Mouse (Mus musculus) kidney, postnatal 36 days (tissue): ENCODE measurements at regions not wholly inside any gene's neighbourhood (a gene's known extent, or its start where the extent isn't known, plus 50 kb on each side); places are given as distances from the start of the nearest gene placed in this dataset.

ENCODE experiments used
- DNase-seq, 2 experiments: peaks; one replicate each; pipeline ENCODE4 v3.0.0; 2021 to 2022; ENCODE audit warnings: mixed read lengths in 2 of 2

- no peak for DNase-seq
These were observed 219.8 kb downstream of the Setd4 start for GRCm38 (mm10) chr16:93384039-93384537.

GRCm38 (mm10) chr16:93382945-93383344, 220.9 kb downstream of the Setd4 start:
- no peak for DNase-seq

- no peak for DNase-seq
These were observed 222.9 kb downstream of the Setd4 start for GRCm38 (mm10) chr16:93380717-93381671.

GRCm38 (mm10) chr16:93380117-93380516, 223.7 kb downstream of the Setd4 start:
- DNase-seq = no peak

GRCm38 (mm10) chr16:93379611-93380010, 224.3 kb downstream of the Setd4 start:
- no peak for DNase-seq

- peak; percentile 21 to 26 for DNase-seq
These were observed 229.2 kb downstream of the Setd4 start for GRCm38 (mm10) chr16:93374669-93375068.

GRCm38 (mm10) chr16:93369766-93370146, 234.1 kb downstream of the Setd4 start:
- peak in 1 of 2 experiments; percentile 11 for DNase-seq

GRCm38 (mm10) chr16:93368824-93369765, 234.8 kb downstream of the Setd4 start:
- no peak for DNase-seq

- peak in 1 of 2 experiments; percentile 60 for DNase-seq
These were observed 235.9 kb downstream of the Setd4 start for GRCm38 (mm10) chr16:93367995-93368394.

- peak; percentile 9 to 32 for DNase-seq
These were observed 236.5 kb downstream of the Setd4 start for GRCm38 (mm10) chr16:93367246-93367805.

GRCm38 (mm10) chr16:93366383-93366941, 237.4 kb downstream of the Setd4 start:
- DNase-seq = no peak

- no peak for DNase-seq
These were observed 238.5 kb downstream of the Setd4 start for GRCm38 (mm10) chr16:93365236-93365951.

- DNase-seq = no peak
These were observed 244.1 kb downstream of the Setd4 start for GRCm38 (mm10) chr16:93359772-93360171.

GRCm38 (mm10) chr16:93358613-93359012, 245.2 kb downstream of the Setd4 start:
- DNase-seq = no peak

- DNase-seq = no peak
These were observed 245.7 kb downstream of the Setd4 start for GRCm38 (mm10) chr16:93358166-93358565.

GRCm38 (mm10) chr16:93355204-93355899, 248.5 kb downstream of the Setd4 start:
- no peak for DNase-seq

GRCm38 (mm10) chr16:93353971-93354370, 249.9 kb downstream of the Setd4 start:
- DNase-seq = no peak

GRCm38 (mm10) chr16:93344555-93344954, 259.3 kb downstream of the Setd4 start:
- DNase-seq = no peak

- DNase-seq = no peak
These were observed 261.2 kb downstream of the Setd4 start for GRCm38 (mm10) chr16:93342701-93343100.

GRCm38 (mm10) chr16:93341791-93342190, 262.1 kb downstream of the Setd4 start:
- no peak for DNase-seq

GRCm38 (mm10) chr16:93338806-93339205, 265.1 kb downstream of the Setd4 start:
- DNase-seq = no peak
